Mouse (Mus musculus): ENCODE data around the gene Tectb.

The Tectb gene

GRCm38 (mm10) chr19:55211698-55212097, 31.2 kb downstream of the Tectb start:
- no peak for DNase-seq

GRCm38 (mm10) chr19:55213617-55214340, 33.2 kb downstream of the Tectb start:
- no peak for DNase-seq

- DNase-seq, result no peak
Measured at GRCm38 (mm10) chr19:55216876-55217275, 36.3 kb downstream of the Tectb start.

GRCm38 (mm10) chr19:55217365-55217764, 36.8 kb downstream of the Tectb start:
- DNase-seq, result no peak

- DNase-seq, result peak; percentile 91 to 95
Measured at GRCm38 (mm10) chr19:55218192-55218739, 37.7 kb downstream of the Tectb start.

GRCm38 (mm10) chr19:55218741-55219221, 38.2 kb downstream of the Tectb start:
- no peak for DNase-seq

- no peak for DNase-seq
Measured at GRCm38 (mm10) chr19:55219359-55219758, 38.8 kb downstream of the Tectb start.

GRCm38 (mm10) chr19:55221208-55221607, 40.7 kb downstream of the Tectb start:
- DNase-seq, result no peak

GRCm38 (mm10) chr19:55222268-55222667, 41.7 kb downstream of the Tectb start:
- DNase-seq, result no peak

GRCm38 (mm10) chr19:55226621-55227020, 46.1 kb downstream of the Tectb start:
- no peak for DNase-seq

GRCm38 (mm10) chr19:55227135-55227534, 46.6 kb downstream of the Tectb start:
- DNase-seq, result no peak

GRCm38 (mm10) chr19:55231081-55231480, 50.5 kb downstream of the Tectb start:
- no peak for DNase-seq

- DNase-seq, result no peak
Measured at GRCm38 (mm10) chr19:55232136-55232535, 51.6 kb downstream of the Tectb start.

- no peak for DNase-seq
Measured at GRCm38 (mm10) chr19:55236026-55236425, 55.5 kb downstream of the Tectb start.

- DNase-seq, result no peak
Measured at GRCm38 (mm10) chr19:55236564-55236963, 56.0 kb downstream of the Tectb start.

GRCm38 (mm10) chr19:55239766-55240426, 59.4 kb downstream of the Tectb start:
- DNase-seq, result no peak

- no peak for DNase-seq
Measured at GRCm38 (mm10) chr19:55241186-55241645, 60.7 kb downstream of the Tectb start, which contains the start of gene Gucy2g. TSS of gene Gucy2g (minus strand) at chr19:55241236.

- DNase-seq, result peak; percentile 43 to 61
Measured at GRCm38 (mm10) chr19:55244791-55245231, 64.3 kb downstream of the Tectb start.

All from cerebellum, postnatal 14 days (tissue).